4 mouse cellular contexts compared by ENCODE assay signal in genomic region chr5:52526324-52526986, GRCm38 (mm10).
"Had no signal": no experiment of that assay in that cellular context is flagged by ENCODE, and none has a peak within 500 bp of the region (broad histone marks: within the 10 kb centered on the region; RNA-seq: fewer than 3 reads in every experiment).

No protein-coding gene starts in this region.

- DNase-seq: kidney, adult 2 months; kidney, postnatal 14 days; right cerebral cortex, postnatal 25 days; thymus, postnatal 36 days had no signal
